22 mouse cellular contexts compared by ENCODE assay signal in the genomic region with DNA sequence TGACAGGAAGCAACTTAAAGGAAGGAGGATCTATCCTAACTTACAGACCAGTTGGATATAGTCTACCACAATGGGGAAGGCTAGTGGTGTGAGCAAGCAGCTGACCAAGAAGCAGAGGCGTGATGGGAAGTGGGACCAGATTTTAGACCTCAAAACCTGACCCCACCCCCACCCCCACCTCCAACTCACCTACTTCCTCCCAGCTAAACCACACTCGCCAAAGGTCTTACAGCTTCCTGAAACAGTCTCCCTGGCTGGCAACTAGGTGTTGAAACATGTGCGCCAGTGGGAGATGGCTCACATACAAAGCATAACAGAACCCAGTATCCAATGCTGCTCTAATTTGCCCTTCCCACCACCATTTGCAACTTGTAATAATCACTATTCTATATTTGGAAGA. TPM values are rescaled to one million over a fixed set of nuclear protein-coding genes. Genes with fewer than 3 reads are reported as not detected.
DNase-seq lines count a peak whose midpoint lies in the region; ATAC-seq and TF ChIP-seq lines count a peak whose summit lies in the region.
"Had no signal": no experiment of that assay in that cellular context is flagged by ENCODE, and none has a peak within 500 bp of the region (broad histone marks: within the 10 kb centered on the region; RNA-seq: fewer than 3 reads in every experiment).

No protein-coding gene starts in this region.

- 36% methylated on average over 3 of the region's 3 CpGs for WGBS in liver, postnatal 0 days (ENCODE audit: insufficient replicate concordance)
- WGBS in liver, embryonic 11.5 days = 50% methylated on average over 3 of the region's 3 CpGs
- 92% methylated on average over 3 of the region's 3 CpGs for WGBS in midbrain, embryonic 11.5 days

- H3K4me1 ChIP-seq in liver, postnatal 0 days (ENCODE audit: insufficient read depth) = peaks cover 3% of the 10 kb centered on the region; the same call in 1 of the 2 replicates
- no peaks in the 10 kb centered on the region for H3K4me1 ChIP-seq in liver, embryonic 11.5 days (replicated peaks; ENCODE audit: control insufficient read depth, insufficient read depth, low read length)
- H3K4me1 ChIP-seq in CH12.LX (ENCODE audit: control insufficient read depth in 1 of 2, insufficient read depth in 2 of 2) = peaks cover 35 to 63% of the 10 kb centered on the region in 2 experiments
- H3K4me1 ChIP-seq in midbrain, embryonic 11.5 days (ENCODE audit: control insufficient read depth, insufficient read depth, low read length) = peaks cover 4% of the 10 kb centered on the region; the same call in 1 of the 2 replicates
- H3K4me1 ChIP-seq: embryonic facial prominence, embryonic 10.5 days; forebrain, embryonic 15.5 days; heart, embryonic 15.5 days; liver, embryonic 15.5 days had no signal

- peaks cover 8% of the 10 kb centered on the region for H3K79me2 ChIP-seq in CH12.LX (replicated peaks; ENCODE audit: control insufficient read depth, extremely low read depth, insufficient read depth, poor library complexity, severe bottlenecking)

- H3K4me3 ChIP-seq in liver, postnatal 0 days (ENCODE audit: low read depth, low read length) = no peak overlapping the region
- H3K4me3 ChIP-seq in liver, embryonic 11.5 days (ENCODE audit: low read depth, low read length) = no peak overlapping the region
- H3K4me3 ChIP-seq in CH12.LX (replicated peaks in 1 of 3; ENCODE audit: low read depth in 2 of 3, low read length in 2 of 3, poor library complexity in 1 of 3) = no peak overlapping the region
- H3K4me3 ChIP-seq in midbrain, embryonic 11.5 days (ENCODE audit: low read depth, low read length) = no peak overlapping the region
- H3K4me3 ChIP-seq: embryonic facial prominence, embryonic 10.5 days; forebrain, embryonic 15.5 days; heart, embryonic 15.5 days; hindbrain, embryonic 15.5 days; liver, embryonic 15.5 days had no signal

- TF ChIP-seq EP300 in liver, postnatal 0 days (IDR thresholded peaks at IDR 0.05; ENCODE audit: low read depth) = no peak
- TF ChIP-seq EP300 in CH12.LX (IDR thresholded peaks at IDR 0.05; ENCODE audit: low read length) = peak; percentile 70

- H3K27me3 ChIP-seq in liver, postnatal 0 days (ENCODE audit: insufficient read depth, low read length) = no peaks in the 10 kb centered on the region
- H3K27me3 ChIP-seq in liver, embryonic 11.5 days (replicated peaks; ENCODE audit: control insufficient read depth, insufficient read depth, low read length) = no peaks in the 10 kb centered on the region
- H3K27me3 ChIP-seq in CH12.LX (replicated peaks) = no peaks in the 10 kb centered on the region
- no peaks in the 10 kb centered on the region for H3K27me3 ChIP-seq in midbrain, embryonic 11.5 days (ENCODE audit: control insufficient read depth, insufficient read depth, low read length)
- H3K27me3 ChIP-seq: forebrain, embryonic 15.5 days; heart, embryonic 15.5 days; hindbrain, embryonic 15.5 days; liver, embryonic 15.5 days had no signal

- in situ Hi-C loops in CH12.LX (cut with MboI; ENCODE audit: low pct_ligation_motif_present, low pct_unique_long_range_greater_than_20kb, low sequenced_read_pairs) = no loop called here

- H3K36me3 ChIP-seq in liver, postnatal 0 days (replicated peaks; ENCODE audit: insufficient read depth, low read length) = no peaks in the 10 kb centered on the region
- H3K36me3 ChIP-seq in liver, embryonic 11.5 days (ENCODE audit: control insufficient read depth, insufficient read depth, low read length) = no peaks in the 10 kb centered on the region
- no peaks in the 10 kb centered on the region for H3K36me3 ChIP-seq in CH12.LX (replicated peaks in 1 of 2; ENCODE audit: control insufficient read depth in 1 of 2, insufficient read depth in 1 of 2, low read length in 1 of 2)
- H3K36me3 ChIP-seq in midbrain, embryonic 11.5 days (ENCODE audit: control insufficient read depth, insufficient read depth, low read length) = no peaks in the 10 kb centered on the region
- H3K36me3 ChIP-seq: embryonic facial prominence, embryonic 10.5 days; forebrain, embryonic 15.5 days; heart, embryonic 15.5 days; hindbrain, embryonic 15.5 days; liver, embryonic 15.5 days had no signal

- TF ChIP-seq CTCF in liver, postnatal 0 days (IDR thresholded peaks at IDR 0.05; ENCODE audit: low read depth) = no peak
- no peak for TF ChIP-seq CTCF in CH12.LX (conservative IDR thresholded peaks at IDR 0.05 in 1 of 2, IDR thresholded peaks at IDR 0.05 in 1 of 2; ENCODE audit: low read depth in 2 of 2, low read length in 2 of 2)

- DNase-seq in liver, postnatal 0 days = peak; percentile 34
- DNase-seq in liver, embryonic 11.5 days (ENCODE audit: low spot score) = no peak
- DNase-seq in 416B (ENCODE audit: low read depth) = peak; percentile 20
- DNase-seq in CH12.LX (ENCODE audit: extremely low read depth) = no peak
- DNase-seq in gastrocnemius, adult 8-10 months (ENCODE audit: low spot score in 2 of 2) = no peak
- no peak for DNase-seq in midbrain, embryonic 11.5 days (ENCODE audit: low spot score, missing footprints)
- DNase-seq in kidney, adult 9 months = no peak
- DNase-seq: adrenal gland, postnatal 25 days; cerebellum, adult 9-10 months; gastrocnemius, postnatal 14 days; heart, postnatal 4 days; kidney, postnatal 25 days; lung, postnatal 14 days; right cerebral cortex, postnatal 14 days had no signal

- dilution Hi-C loops in CH12.LX (cut with MboI; ENCODE audit: extremely low pct_ligation_motif_present, extremely low pct_unique_long_range_greater_than_20kb, low sequenced_read_pairs) = no loop called here

- H3K27ac ChIP-seq in liver, postnatal 0 days (ENCODE audit: low read depth) = no peak overlapping the region
- no peak overlapping the region for H3K27ac ChIP-seq in liver, embryonic 11.5 days (ENCODE audit: low read depth, low read length)
- peak overlapping the region; percentile 72 for H3K27ac ChIP-seq in CH12.LX (ENCODE audit: insufficient read depth, low read depth)
- H3K27ac ChIP-seq in midbrain, embryonic 11.5 days (ENCODE audit: low read depth, low read length) = no peak overlapping the region
- H3K27ac ChIP-seq: embryonic facial prominence, embryonic 10.5 days; forebrain, embryonic 15.5 days; heart, embryonic 15.5 days; hindbrain, embryonic 15.5 days; liver, embryonic 15.5 days had no signal

- TF ChIP-seq POLR2A in CH12.LX (IDR thresholded peaks at IDR 0.05; ENCODE audit: low read depth, low read length) = peak; percentile 33; the same call in 1 of the 2 replicates

- no peaks in the 10 kb centered on the region for H3K9me3 ChIP-seq in liver, postnatal 0 days (ENCODE audit: low read length)
- H3K9me3 ChIP-seq in liver, embryonic 11.5 days (ENCODE audit: control insufficient read depth, low read length) = no peaks in the 10 kb centered on the region
- H3K9me3 ChIP-seq in CH12.LX (replicated peaks; ENCODE audit: low read length) = no peaks in the 10 kb centered on the region
- no peaks in the 10 kb centered on the region for H3K9me3 ChIP-seq in midbrain, embryonic 11.5 days (ENCODE audit: control insufficient read depth, low read length)
- H3K9me3 ChIP-seq: embryonic facial prominence, embryonic 10.5 days; forebrain, embryonic 15.5 days; heart, embryonic 15.5 days; hindbrain, embryonic 15.5 days; liver, embryonic 15.5 days had no signal

- ATAC-seq in liver, postnatal 0 days = no peak
- ATAC-seq in liver, embryonic 11.5 days (replicated peaks; ENCODE audit: low FRiP score) = no peak
- ATAC-seq in megakaryocyte, adult 5-6 weeks (ENCODE audit: poor library complexity, severe bottlenecking) = peak; percentile 97
- ATAC-seq in midbrain, embryonic 11.5 days (ENCODE audit: low FRiP score) = no peak
- ATAC-seq: forebrain, embryonic 15.5 days; intestine, embryonic 16.5 days; midbrain, embryonic 16.5 days had no signal

- no peak overlapping the region for H3K4me2 ChIP-seq in liver, postnatal 0 days (ENCODE audit: low read depth, low read length)
- H3K4me2 ChIP-seq in liver, embryonic 11.5 days = no peak overlapping the region
- no peak overlapping the region for H3K4me2 ChIP-seq in CH12.LX (ENCODE audit: insufficient read depth, low read depth, poor library complexity, severe bottlenecking)
- H3K4me2 ChIP-seq in midbrain, embryonic 11.5 days = no peak overlapping the region
- H3K4me2 ChIP-seq: forebrain, embryonic 15.5 days; heart, embryonic 15.5 days; hindbrain, embryonic 15.5 days; liver, embryonic 15.5 days had no signal

- H3K9ac ChIP-seq in liver, postnatal 0 days (replicated peaks) = no peak overlapping the region
- H3K9ac ChIP-seq in liver, embryonic 11.5 days (ENCODE audit: low read depth, low read length) = no peak overlapping the region
- no peak overlapping the region for H3K9ac ChIP-seq in CH12.LX (ENCODE audit: insufficient read depth, low read depth)
- no peak overlapping the region for H3K9ac ChIP-seq in midbrain, embryonic 11.5 days (ENCODE audit: low read length)
- H3K9ac ChIP-seq: forebrain, embryonic 15.5 days; heart, embryonic 15.5 days; hindbrain, embryonic 15.5 days; liver, embryonic 15.5 days had no signal

- no peak for TF ChIP-seq RAD21 in CH12.LX (IDR thresholded peaks at IDR 0.05; ENCODE audit: low read depth, low read length)

TF ChIP-seq in CH12.LX, 34 proteins besides CTCF, POLR2A, EP300 and RAD21 (continues in another document):
- no peak for TF ChIP-seq MAZ (IDR thresholded peaks at IDR 0.05; ENCODE audit: low read depth, low read length)
- TF ChIP-seq POLR2AphosphoS2 (IDR thresholded peaks at IDR 0.05; ENCODE audit: low read depth, low read length) = no peak
- TF ChIP-seq TCF12 (IDR thresholded peaks at IDR 0.05; ENCODE audit: low read depth, low read length) = peak; percentile 60
- peak; percentile 75 for TF ChIP-seq CHD2 (IDR thresholded peaks at IDR 0.05; ENCODE audit: low read length)
- no peak for TF ChIP-seq USF2 (conservative IDR thresholded peaks at IDR 0.05; ENCODE audit: low read depth, low read length)
- TF ChIP-seq ZNF384 (IDR thresholded peaks at IDR 0.05; ENCODE audit: low read depth, low read length) = no peak
- no peak for TF ChIP-seq USF1 (IDR thresholded peaks at IDR 0.05; ENCODE audit: low read depth, low read length)
- peak; percentile 85 for TF ChIP-seq MAX (IDR thresholded peaks at IDR 0.05; ENCODE audit: low read length)
- TF ChIP-seq MEF2A (IDR thresholded peaks at IDR 0.05; ENCODE audit: borderline replicate concordance, low read depth, low read length) = peak; percentile 45; the same call in 1 of the 2 replicates
- peak; percentile 90 for TF ChIP-seq MYC (IDR thresholded peaks at IDR 0.05; ENCODE audit: low read depth, low read length)
- TF ChIP-seq CHD1 (IDR thresholded peaks at IDR 0.05; ENCODE audit: low read depth, low read length) = no peak

RNA-seq across cellular contexts. Expression of gene Cacna1e, which starts 29.7 kb away (rescaled TPM):
- 0.20 and 0.26 TPM in 2 replicates for polyA plus RNA-seq in liver, postnatal 0 days (2015; fragmentation: Nextera tagmentation; extraction: Ambion mirVana)
- 0.12 and 0.47 TPM in 2 replicates for polyA plus RNA-seq in liver, embryonic 11.5 days (2014; fragmentation: Nextera tagmentation; extraction: Ambion mirVana)
- 7.2 and 8.5 TPM in 2 replicates for total RNA-seq in CH12.LX (2012; rRNA removed)
- total RNA-seq in CH12.LX (2014; rRNA removed) = 0.45 and 0.60 TPM in 2 replicates
- 2.2 and 2.5 TPM in 2 replicates for polyA plus RNA-seq in CH12.LX (2012; ENCODE audit: insufficient read length, low read depth)
- 0.02 and 0.23 TPM in 2 replicates for total RNA-seq in megakaryocyte, adult 5-6 weeks (2015)
- 0.26 and 0.85 TPM in 2 replicates for total RNA-seq in megakaryocyte, adult 5-6 weeks (2017)
- under 1 TPM in 3 of 4 experiments, not detected in 1; 0.02 to 0.16 (median 0.07) TPM for total RNA-seq in gastrocnemius, adult 8-10 months (2022)
- polyA plus RNA-seq in midbrain, embryonic 11.5 days (2014; fragmentation: Nextera tagmentation; extraction: Ambion mirVana) = 1.5 and 1.7 TPM in 2 replicates

Comparison
In these comparisons a context has a peak if more than half of its experiments do, and no peak if none do; other contexts are left out.
1. DNase-seq: peak in liver, postnatal 0 days (single experiment) and 416B (single experiment); none in liver, embryonic 11.5 days (single experiment), CH12.LX (single experiment), gastrocnemius, adult 8-10 months (0 of 2), midbrain, embryonic 11.5 days (single experiment) and kidney, adult 9 months (single experiment).